Mouse (Mus musculus) right cerebral cortex, adult 18-20 months (tissue): ENCODE measurements at regions not wholly inside any gene's neighbourhood (a gene's known extent, or its start where the extent isn't known, plus 50 kb on each side); places are given as distances from the start of the nearest gene placed in this dataset.
A peak's percentile ranks its signal among the peaks of the same experiment; 100 is the strongest.

Source experiments
- DNase-seq: peaks from one replicate; pipeline ENCODE4 v3.0.0; 2022; ENCODE audit warnings: mixed read lengths

DNA sequence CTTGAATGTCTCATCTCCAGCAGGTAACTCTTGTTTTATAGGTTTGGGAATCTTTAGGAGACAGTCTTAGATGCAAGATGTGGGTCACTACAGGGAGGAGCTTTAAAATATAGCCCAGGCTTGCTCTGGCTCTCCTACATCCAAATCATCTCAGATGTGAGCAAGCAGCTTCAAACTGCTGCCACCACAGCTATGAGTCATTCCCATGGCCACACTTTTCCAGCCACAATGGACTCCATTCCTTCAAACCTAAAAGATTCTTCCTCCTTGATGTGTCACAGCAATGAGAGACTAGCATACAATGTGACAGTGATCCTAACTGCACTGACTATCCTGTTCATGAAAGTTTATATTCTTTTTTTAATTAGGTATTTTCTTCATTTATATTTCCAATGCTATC, 640.5 kb upstream of the A1bg start:
- no peak for DNase-seq

DNA sequence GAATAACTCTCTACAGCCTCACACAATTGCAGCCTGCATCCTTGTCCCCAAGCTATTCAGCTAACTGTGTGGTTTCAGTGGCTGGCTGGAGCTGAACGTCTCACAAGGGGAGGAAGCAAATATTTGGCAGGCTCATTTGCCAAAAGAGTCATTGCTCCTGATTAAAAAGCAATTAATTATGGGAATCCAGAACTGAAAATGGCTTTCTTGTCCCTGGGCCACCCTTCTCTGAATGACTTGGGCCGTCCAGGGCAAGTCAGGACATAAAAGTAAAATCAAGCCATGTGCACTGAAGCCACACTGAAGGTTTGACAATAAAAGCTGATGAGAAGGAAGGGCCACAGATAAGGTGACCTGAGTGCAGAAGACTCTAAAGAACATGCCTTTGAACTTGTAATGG, 639.4 kb upstream of the A1bg start:
- no peak for DNase-seq

DNA sequence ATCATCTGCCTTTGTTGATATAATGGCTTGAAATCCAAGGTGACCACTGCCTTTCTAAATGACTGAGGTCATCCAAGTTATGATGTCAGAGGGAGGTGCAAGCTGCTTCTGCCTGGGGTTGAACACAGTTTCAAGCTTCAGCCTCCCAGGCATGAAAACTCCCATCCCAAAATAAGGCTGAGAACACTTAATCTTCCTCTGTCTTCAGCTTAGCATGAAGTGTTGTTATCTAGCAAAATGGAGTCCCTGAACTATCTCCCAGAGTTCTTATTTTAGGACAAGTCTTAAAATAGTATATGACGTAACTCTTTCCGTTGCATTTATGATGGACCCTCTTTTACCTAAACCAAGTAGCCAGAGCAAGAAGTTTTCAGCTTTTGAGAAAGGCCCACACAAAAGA, 631.1 kb upstream of the A1bg start:
- DNase-seq = no peak

DNA sequence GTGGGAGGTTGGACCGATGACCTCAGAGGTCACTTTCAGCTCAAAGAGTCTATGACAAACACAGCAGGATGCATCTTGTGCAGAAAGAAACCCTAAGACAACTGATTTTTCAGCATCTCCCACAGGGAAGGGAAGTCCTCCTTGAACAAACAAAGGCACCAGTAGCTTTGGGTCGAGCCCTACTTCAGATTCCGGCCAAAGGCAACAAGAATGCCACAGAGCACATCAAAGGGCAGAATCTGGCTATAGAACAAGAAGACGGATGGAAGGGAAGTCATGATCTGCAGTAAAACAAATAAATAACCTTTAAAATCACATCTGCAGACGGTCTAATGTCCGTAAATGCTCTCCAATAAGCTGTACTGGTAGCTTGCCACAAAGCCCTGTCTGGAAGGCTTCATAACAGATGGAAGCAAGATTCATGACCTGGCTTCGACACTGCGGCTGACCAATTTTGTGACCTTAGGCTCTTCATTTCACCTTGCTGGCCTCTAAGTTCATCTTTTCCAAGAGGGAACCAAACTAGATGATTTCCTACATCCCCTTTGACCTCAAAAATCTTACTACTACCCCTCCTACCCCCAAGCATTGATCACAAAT, 630.4 kb upstream of the A1bg start:
- DNase-seq = no peak

GRCm38 (mm10) chr15:61551206-61551605, 628.4 kb upstream of the A1bg start:
- peak; percentile 10 for DNase-seq

DNA sequence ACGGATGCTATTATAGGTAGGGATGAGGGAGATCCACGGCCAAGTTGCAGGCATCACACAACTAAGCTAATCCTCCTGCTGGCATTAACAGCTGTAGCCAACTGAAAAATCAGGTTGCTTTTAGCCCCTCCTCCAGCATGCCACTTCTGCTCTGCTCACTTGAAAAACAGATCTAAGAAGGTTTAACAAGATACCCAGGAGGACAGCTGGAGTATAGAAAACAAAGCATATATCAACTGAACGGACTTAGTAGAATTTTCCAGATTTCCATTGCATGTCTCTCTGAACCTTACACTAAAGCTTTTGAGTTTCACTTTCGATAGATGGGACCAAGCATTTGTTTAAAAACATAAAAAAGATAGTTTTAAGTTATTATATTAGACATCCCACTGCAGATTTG, 625.6 kb upstream of the A1bg start:
- DNase-seq = no peak

DNA sequence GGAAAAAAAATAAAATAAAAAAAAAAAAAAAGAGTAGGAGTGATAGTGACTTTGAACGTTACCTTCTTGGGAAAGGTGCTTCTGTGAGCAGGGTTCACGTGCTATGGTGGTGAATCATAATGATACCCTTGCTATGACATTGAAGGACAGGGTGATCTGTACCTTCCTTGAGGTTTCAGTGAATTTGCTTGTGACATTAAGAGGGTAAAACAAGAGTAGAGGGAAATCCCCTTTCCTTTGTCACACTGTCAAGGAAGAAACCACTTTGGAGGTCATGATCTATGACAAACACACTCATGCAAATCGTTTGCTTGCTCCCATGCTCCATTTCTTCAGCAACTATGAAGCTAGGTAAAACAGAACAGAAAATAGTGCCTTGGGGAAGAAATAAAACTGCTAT, 623.8 kb upstream of the A1bg start:
- DNase-seq = no peak

- no peak for DNase-seq
Observed at GRCm38 (mm10) chr15:61544074-61544473, 621.3 kb upstream of the A1bg start.

DNA sequence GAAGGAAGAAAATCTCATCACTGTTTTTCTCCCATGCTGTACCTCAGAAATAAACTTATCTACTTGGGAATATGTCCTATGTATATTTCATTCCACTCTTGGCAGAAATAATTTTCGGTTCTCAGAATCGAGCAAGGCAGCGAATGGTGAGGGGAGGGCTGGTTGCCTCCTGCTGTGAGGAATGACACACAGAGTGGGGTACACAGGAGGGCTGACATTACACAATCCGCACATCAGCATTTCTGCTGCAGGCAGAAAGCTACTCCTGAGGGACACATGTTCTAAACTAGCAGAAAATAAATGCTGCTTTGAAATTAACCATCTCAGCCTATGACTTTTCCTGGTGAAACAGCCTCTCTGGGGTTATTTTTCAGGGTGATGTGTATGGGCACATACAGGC, 618.8 kb upstream of the A1bg start:
- no peak for DNase-seq

DNA sequence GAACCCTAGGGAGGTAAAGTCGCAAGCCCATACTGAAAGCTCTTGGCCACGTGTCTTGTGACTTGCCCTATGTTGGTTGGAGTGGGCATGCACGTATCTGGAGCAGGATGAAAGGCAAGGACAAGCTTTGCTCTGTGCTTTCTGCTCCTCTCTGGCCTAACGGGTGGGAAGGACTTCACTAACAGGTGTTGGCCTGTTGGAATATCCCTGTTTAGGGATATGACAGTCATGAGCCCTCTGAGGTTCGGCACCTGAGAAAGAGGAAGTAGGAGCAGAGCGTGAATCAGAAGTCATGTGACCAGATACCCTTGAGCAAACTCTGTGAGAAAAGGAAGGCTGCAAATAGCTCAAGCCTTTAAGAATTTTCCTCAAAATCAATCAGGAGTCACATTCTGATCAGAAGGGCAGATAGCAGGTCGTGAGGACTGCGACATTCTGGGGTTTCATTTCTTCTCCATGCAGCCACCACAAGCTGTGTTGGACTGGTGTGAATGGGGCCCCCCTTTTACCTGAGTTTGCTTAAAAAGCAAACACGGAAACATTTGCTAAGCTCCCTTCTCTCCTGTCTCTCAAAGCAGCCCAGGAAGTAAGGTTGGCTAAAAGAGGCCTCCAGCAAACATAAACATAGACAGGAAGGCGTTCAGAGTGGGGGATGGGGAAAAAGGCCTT, 618.1 kb upstream of the A1bg start:
- DNase-seq = no peak

GRCm38 (mm10) chr15:61538930-61539329, 616.1 kb upstream of the A1bg start:
- DNase-seq = no peak

DNA sequence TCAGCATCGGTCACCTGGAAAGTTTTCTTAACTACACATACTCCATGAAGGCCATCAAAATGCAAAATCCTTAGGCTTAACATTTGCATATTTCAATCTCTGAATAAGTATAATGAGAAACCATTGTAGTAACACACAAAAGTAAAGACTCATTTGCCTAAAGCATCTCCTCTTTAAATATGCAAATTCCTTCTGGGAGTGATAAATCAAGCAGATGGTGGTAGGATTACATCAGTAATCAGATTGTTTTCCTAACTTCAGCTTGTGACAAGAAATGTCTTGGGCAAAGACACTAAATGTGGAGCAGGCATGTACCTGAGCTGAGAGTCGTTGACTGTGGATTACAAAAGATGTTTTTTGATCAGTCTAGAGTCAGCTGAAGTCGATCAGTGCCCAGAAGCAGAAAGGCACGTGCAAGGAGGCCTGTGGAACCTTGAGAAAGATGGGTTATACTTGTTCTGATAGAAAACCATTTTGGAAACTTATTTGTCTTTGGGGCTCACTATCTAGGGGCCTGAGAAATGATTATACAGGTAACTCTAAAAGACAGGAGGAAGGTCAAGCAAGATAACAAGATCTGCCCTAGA, 615.5 kb upstream of the A1bg start:
- no peak for DNase-seq

GRCm38 (mm10) chr15:61536332-61536716, 613.5 kb upstream of the A1bg start:
- DNase-seq = no peak

GRCm38 (mm10) chr15:61535644-61536331, 613.0 kb upstream of the A1bg start:
- DNase-seq = no peak

- no peak for DNase-seq
Observed at GRCm38 (mm10) chr15:61535180-61535579, 612.4 kb upstream of the A1bg start.

GRCm38 (mm10) chr15:61532808-61533207, 610.0 kb upstream of the A1bg start:
- DNase-seq = no peak

DNA sequence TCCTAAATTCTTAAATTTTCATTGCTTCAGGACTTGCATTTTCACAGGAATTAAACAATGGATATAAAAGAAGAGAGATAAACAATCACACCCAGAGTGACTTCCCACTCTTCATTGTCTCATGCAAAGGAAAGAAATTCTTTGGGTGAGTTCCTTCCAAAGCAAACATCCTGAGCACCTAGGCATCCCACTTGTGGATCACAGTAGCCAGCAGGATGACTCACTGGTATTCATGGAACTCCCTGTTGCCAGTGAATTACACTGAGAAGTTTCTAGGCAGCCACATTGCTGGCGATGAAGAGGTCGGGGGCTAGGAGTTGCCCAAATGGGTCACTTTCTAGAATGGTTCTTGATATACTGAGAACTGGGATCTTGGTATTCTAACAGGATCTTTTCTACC, 609.2 kb upstream of the A1bg start:
- DNase-seq = no peak

GRCm38 (mm10) chr15:61523036-61523435, 600.2 kb upstream of the A1bg start:
- DNase-seq = no peak

GRCm38 (mm10) chr15:61517265-61517664, 594.5 kb upstream of the A1bg start:
- no peak for DNase-seq

GRCm38 (mm10) chr15:61514324-61514723, 591.5 kb upstream of the A1bg start:
- DNase-seq = peak; percentile 47

DNA sequence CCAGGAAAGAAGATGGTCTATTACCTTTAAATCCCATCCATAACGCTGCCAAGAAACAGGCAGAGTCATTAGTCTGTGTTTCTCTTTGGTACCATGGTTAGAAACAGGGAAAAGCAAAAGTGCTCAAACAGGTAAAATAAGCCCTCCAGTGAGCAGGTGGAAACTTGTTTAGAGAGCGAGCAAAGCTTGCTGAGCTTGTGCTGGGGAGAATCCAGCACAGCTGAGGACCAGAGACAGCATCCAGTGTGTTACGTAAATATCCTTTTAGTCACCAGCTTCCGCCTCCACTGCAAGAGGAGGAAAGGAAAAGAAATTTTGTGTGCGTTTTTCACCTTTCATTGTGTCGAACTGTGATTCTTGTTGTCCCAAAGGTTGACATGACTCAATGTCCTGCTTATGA, 586.0 kb upstream of the A1bg start:
- DNase-seq = peak; percentile 22

GRCm38 (mm10) chr15:61506361-61506897, 583.6 kb upstream of the A1bg start:
- no peak for DNase-seq

DNA sequence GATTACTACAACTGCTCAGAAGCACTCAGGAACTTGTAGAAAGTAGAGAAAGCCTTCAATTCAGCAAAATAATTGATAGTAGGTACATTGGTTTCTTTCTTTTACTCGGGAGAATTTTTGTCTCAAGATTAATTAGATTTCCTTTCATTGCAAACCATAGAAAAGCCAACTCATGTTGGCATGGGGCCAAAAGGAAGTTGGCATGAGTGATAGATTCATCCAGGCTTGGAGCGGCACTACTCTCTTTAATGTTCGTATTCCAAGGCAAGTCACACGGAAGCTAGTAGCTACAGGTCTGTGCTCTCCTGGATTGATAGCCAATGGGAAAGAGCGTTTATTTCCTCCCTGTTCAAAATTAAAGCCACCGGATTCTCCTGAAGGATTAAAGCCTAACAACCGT, 580.6 kb upstream of the A1bg start:
- DNase-seq = no peak

GRCm38 (mm10) chr15:61489731-61490130, 566.9 kb upstream of the A1bg start:
- no peak for DNase-seq
